Mouse (Mus musculus): ENCODE measurements around the gene Grap2. TPM values are rescaled to one million over a fixed set of nuclear protein-coding genes. Genes with fewer than 3 reads are reported as not detected.
A peak's percentile ranks its signal among the peaks of the same experiment; 100 is the strongest.

Gene Grap2
- polyA plus RNA-seq, 1 experiment from 2014 or later, result 0.86 TPM

DNA sequence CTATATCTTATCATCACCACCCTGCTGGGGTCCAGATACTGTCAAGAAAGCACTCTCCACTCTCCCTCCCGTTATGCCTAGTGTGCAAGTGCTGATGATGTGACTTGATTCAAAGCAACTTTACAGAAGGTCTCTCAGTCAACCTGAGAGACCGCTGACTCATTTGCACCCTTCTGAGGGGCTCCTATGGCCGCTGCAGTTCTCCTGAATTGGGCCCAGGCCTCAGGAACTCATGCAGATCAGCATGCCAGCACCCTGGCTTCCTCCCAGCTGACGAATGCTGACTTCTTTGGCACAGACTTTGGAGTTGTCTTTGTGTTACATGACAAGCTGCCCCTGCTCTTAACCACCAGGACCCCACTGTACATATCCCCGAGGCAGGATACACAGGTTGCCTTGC lies 21.5 kb downstream of the Grap2 start:
- Histone ChIP-seq H3K9ac (ENCODE audit: low read depth, low read length) (no peak overlapping the region), H3K4me1 (ENCODE audit: control insufficient read depth, insufficient read depth, low read length) (peaks cover 2% of the 10 kb centered on the region; the same call in 1 of the 2 replicates), H3K27me3 (replicated peaks; ENCODE audit: control insufficient read depth, insufficient read depth, low read length) (no peaks in the 10 kb centered on the region), H3K9me3 (ENCODE audit: control insufficient read depth, low read length) (no peaks in the 10 kb centered on the region), H3K27ac (ENCODE audit: low read length) (no peak overlapping the region), H3K4me2 (ENCODE audit: low read depth, low read length) (no peak overlapping the region), H3K36me3 (ENCODE audit: control insufficient read depth, insufficient read depth, low read length) (no peaks in the 10 kb centered on the region), H3K4me3 (ENCODE audit: low read length) (no peak overlapping the region)
- 70% methylated on average over 5 of the region's 5 CpGs for whole genome bisulfite sequencing
- ATAC-seq, result no peak

DNA sequence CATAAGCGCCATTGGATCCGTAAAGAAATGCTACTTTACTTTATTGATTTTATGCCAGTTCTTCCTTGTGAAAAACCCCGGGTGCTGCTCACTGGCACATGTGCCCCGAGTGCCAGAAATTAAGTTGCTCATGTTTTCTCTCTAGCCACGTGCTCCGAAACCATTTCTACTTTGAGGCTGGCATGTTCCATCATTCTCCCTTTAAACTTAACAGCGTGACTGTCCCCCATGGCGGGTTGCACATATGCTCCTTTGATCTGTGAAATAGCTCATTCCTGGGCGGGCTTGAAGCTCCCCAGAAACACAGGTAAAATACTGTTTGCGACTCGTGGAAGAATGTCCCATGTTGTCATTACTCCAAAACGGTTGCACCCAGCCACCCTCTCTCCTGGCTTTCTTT lies 26.4 kb downstream of the Grap2 start:
- H3K27ac ChIP-seq (ENCODE audit: low read length), result no peak overlapping the region
- H3K4me3 ChIP-seq (ENCODE audit: low read length), result no peak overlapping the region
- H3K4me2 ChIP-seq (ENCODE audit: low read depth, low read length), result 0 out of 2 replicates have a peak overlapping the region, but pooled peaks have one; percentile 36
- no peaks in the 10 kb centered on the region for H3K36me3 ChIP-seq (ENCODE audit: control insufficient read depth, insufficient read depth, low read length)
- no peaks in the 10 kb centered on the region for H3K27me3 ChIP-seq (replicated peaks; ENCODE audit: control insufficient read depth, insufficient read depth, low read length)
- no peak overlapping the region for H3K9ac ChIP-seq (ENCODE audit: low read depth, low read length)
- no peak for ATAC-seq
- H3K4me1 ChIP-seq (ENCODE audit: control insufficient read depth, insufficient read depth, low read length), result peaks cover 7% of the 10 kb centered on the region; the same call in 1 of the 2 replicates
- no peaks in the 10 kb centered on the region for H3K9me3 ChIP-seq (ENCODE audit: control insufficient read depth, low read length)
- 65% methylated on average over 12 of the region's 12 CpGs for WGBS

DNA sequence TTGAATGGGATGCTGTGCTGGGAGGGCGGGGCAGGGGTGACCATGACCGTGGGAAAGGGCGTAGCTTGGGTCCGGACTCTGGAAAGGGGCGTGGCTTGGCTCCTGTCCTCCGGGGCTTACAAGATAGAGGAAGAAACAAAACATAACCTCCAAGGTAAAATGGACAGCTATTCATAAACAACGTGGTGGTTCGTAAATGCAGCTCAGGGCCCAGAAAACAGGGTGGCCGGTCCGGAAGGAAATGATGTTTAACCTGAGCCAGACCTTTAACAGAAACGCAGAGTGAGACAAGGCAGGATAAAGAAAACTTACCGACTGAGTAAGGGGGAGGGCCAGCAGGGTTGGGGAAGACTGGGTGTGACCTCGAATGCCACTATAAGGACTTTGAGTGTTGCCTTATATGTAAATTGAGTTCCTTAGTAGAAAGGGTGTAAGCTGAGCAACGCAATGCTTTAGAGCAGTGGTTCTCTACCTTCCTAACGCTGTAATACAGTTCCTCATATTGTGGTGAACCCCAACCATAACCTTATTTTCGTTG lies 26.9 kb downstream of the Grap2 start:
- 28% methylated on average over 16 of the region's 16 CpGs for WGBS

DNA sequence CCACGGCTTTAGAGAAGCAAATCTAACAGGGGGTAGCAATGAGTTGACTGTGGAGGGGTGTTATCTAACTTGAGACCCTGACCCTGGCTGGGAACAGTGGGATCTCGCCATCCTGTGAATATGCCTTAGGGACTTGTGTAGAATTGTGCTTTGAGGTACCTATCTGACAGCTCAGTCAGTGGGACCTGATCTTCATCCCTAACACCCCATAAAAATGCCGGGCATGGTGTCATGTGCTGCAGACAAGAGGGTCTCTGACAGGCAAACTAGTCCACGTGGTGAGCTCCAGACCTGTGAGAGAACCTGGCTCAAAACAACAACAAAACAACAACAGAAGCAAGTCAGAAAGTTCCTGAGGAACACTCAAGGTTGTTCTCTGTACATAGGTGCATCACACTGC lies 27.4 kb downstream of the Grap2 start:
- no peak overlapping the region for H3K9ac ChIP-seq (ENCODE audit: low read depth, low read length)
- no peaks in the 10 kb centered on the region for H3K27me3 ChIP-seq (replicated peaks; ENCODE audit: control insufficient read depth, insufficient read depth, low read length)
- no peak overlapping the region for H3K27ac ChIP-seq (ENCODE audit: low read length)
- WGBS, result 74% methylated on average over 4 of the region's 4 CpGs
- H3K36me3 ChIP-seq (ENCODE audit: control insufficient read depth, insufficient read depth, low read length), result no peaks in the 10 kb centered on the region
- H3K4me2 ChIP-seq (ENCODE audit: low read depth, low read length), result no peak overlapping the region
- H3K9me3 ChIP-seq (ENCODE audit: control insufficient read depth, low read length), result no peaks in the 10 kb centered on the region
- H3K4me3 ChIP-seq (ENCODE audit: low read length), result no peak overlapping the region
- no peak for ATAC-seq
- H3K4me1 ChIP-seq (ENCODE audit: control insufficient read depth, insufficient read depth, low read length), result peaks cover 7% of the 10 kb centered on the region; the same call in 1 of the 2 replicates

More for the DNA sequence above, 26.9 kb downstream of the Grap2 start:
- Histone ChIP-seq H3K4me3 (ENCODE audit: low read length) (peak overlapping the region; percentile 16; the same call in 1 of the 2 replicates), H3K27me3 (replicated peaks; ENCODE audit: control insufficient read depth, insufficient read depth, low read length) (no peaks in the 10 kb centered on the region), H3K4me1 (ENCODE audit: control insufficient read depth, insufficient read depth, low read length) (peaks cover 7% of the 10 kb centered on the region; the same call in 1 of the 2 replicates), H3K9ac (ENCODE audit: low read depth, low read length) (no peak overlapping the region), H3K9me3 (ENCODE audit: control insufficient read depth, low read length) (no peaks in the 10 kb centered on the region), H3K4me2 (ENCODE audit: low read depth, low read length) (peak overlapping the region; percentile 36), H3K27ac (ENCODE audit: low read length) (no peak overlapping the region), H3K36me3 (ENCODE audit: control insufficient read depth, insufficient read depth, low read length) (no peaks in the 10 kb centered on the region)
- ATAC-seq, result peak; percentile 78

DNA sequence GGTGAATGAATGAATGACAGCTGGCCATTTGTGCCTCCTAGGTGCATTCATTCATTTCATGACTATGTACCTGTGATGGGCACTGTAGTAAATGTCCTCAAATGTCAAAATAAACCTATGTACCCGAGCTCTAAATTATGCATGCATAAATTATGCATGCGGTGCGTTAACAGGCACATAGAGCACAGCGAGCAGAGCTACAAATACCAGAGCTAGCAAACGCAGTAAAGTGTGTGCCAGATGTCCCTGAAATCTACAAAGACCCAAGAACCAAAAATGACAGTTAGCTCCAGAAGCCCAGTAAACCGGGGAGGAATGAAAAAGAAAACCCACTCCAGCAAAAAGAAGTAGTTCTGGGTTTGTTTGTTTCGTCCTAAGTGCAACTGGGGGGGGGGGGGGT lies 29.1 kb downstream of the Grap2 start:
- peaks cover 7% of the 10 kb centered on the region; the same call in 1 of the 2 replicates for H3K4me1 ChIP-seq (ENCODE audit: control insufficient read depth, insufficient read depth, low read length)
- H3K9me3 ChIP-seq (ENCODE audit: control insufficient read depth, low read length), result no peaks in the 10 kb centered on the region
- no peaks in the 10 kb centered on the region for H3K36me3 ChIP-seq (ENCODE audit: control insufficient read depth, insufficient read depth, low read length)
- H3K9ac ChIP-seq (ENCODE audit: low read depth, low read length), result no peak overlapping the region
- no peak for ATAC-seq
- WGBS, result 57% methylated on average over 7 of the region's 7 CpGs
- H3K27ac ChIP-seq (ENCODE audit: low read length), result no peak overlapping the region
- no peak overlapping the region for H3K4me2 ChIP-seq (ENCODE audit: low read depth, low read length)
- H3K4me3 ChIP-seq (ENCODE audit: low read length), result no peak overlapping the region
- no peaks in the 10 kb centered on the region for H3K27me3 ChIP-seq (replicated peaks; ENCODE audit: control insufficient read depth, insufficient read depth, low read length)

DNA sequence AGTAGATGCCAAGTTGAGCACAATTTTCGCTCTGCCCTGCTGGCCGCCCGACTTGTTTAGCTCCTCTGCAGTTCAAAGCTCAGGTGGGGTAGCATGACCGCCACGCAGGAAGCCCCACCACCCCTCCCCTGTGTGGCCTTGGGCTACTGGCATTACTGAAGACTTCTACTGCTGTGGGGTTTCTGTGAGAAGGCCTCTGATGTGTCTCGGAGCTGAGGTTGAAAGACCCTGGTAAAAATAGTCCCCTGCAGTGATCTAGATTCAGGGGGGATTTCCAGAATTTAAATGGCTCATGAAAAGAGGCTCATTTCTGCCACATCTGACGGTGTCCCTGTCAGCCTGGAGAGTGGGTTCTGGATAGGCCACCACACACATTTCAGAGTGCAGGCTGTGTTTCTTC lies 30.1 kb downstream of the Grap2 start:
- no peak for ATAC-seq
- H3K9me3 ChIP-seq (ENCODE audit: control insufficient read depth, low read length), result no peaks in the 10 kb centered on the region

DNA sequence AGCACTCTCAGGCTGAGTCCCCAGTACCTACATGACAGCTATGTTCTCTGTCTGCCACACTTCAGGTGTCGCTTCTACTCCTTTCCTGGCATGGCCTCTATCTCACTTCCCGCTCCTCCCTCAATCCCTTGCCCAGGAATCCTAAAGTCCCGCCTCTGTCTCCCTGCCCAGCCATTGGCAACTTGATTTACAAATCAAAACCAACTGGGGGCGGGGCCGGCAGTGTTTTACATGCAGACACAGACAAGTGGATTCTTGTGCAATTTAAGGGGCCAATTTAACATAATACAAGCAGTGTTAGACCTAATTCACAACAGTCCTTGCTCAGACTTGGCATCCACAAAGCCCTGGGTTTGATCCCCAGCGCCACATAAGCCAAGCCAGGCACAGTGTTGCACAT lies 31.6 kb downstream of the Grap2 start:
- Histone ChIP-seq H3K27me3 (replicated peaks; ENCODE audit: control insufficient read depth, insufficient read depth, low read length) (no peaks in the 10 kb centered on the region), H3K36me3 (ENCODE audit: control insufficient read depth, insufficient read depth, low read length) (no peaks in the 10 kb centered on the region), H3K9me3 (ENCODE audit: control insufficient read depth, low read length) (no peaks in the 10 kb centered on the region), H3K4me2 (ENCODE audit: low read depth, low read length) (no peak overlapping the region), H3K9ac (ENCODE audit: low read depth, low read length) (no peak overlapping the region), H3K27ac (ENCODE audit: low read length) (no peak overlapping the region), H3K4me3 (ENCODE audit: low read length) (no peak overlapping the region), H3K4me1 (ENCODE audit: control insufficient read depth, insufficient read depth, low read length) (peaks cover 3% of the 10 kb centered on the region; the same call in 1 of the 2 replicates)
- 82% methylated on average over 6 of the region's 6 CpGs for WGBS
- ATAC-seq, result no peak

More for the DNA sequence above, 30.1 kb downstream of the Grap2 start:
- peaks cover 7% of the 10 kb centered on the region; the same call in 1 of the 2 replicates for H3K4me1 ChIP-seq (ENCODE audit: control insufficient read depth, insufficient read depth, low read length)
- no peaks in the 10 kb centered on the region for H3K27me3 ChIP-seq (replicated peaks; ENCODE audit: control insufficient read depth, insufficient read depth, low read length)
- H3K4me2 ChIP-seq (ENCODE audit: low read depth, low read length), result no peak overlapping the region
- no peak overlapping the region for H3K9ac ChIP-seq (ENCODE audit: low read depth, low read length)
- no peaks in the 10 kb centered on the region for H3K36me3 ChIP-seq (ENCODE audit: control insufficient read depth, insufficient read depth, low read length)
- no peak overlapping the region for H3K4me3 ChIP-seq (ENCODE audit: low read length)
- WGBS, result 64% methylated on average over 7 of the region's 7 CpGs
- no peak overlapping the region for H3K27ac ChIP-seq (ENCODE audit: low read length)

DNA sequence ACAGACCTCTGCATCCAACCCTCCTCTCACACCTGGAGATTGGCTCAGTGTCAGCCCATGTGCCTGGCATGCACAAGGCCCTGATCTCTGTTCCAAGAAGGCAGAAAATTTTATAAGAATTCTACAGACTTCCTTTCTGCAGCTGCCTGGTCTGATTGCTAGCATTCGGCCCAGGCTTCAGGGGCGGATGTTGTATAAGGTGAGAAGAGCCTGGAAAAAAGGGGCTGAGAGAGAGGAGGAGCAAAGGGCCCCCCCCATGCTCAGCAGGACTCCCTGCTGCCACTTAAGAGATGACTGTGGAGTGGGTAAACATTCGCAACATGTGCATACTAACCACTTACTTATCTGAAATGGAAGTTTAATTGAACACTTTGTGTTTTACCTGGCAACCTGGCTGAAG lies 35.6 kb downstream of the Grap2 start:
- no peaks in the 10 kb centered on the region for H3K36me3 ChIP-seq (ENCODE audit: control insufficient read depth, insufficient read depth, low read length)
- no peak overlapping the region for H3K9ac ChIP-seq (ENCODE audit: low read depth, low read length)
- WGBS, result 75% methylated on average over 3 of the region's 3 CpGs
- ATAC-seq, result no peak
- H3K4me3 ChIP-seq (ENCODE audit: low read length), result no peak overlapping the region
- H3K27me3 ChIP-seq (replicated peaks; ENCODE audit: control insufficient read depth, insufficient read depth, low read length), result no peaks in the 10 kb centered on the region
- no peak overlapping the region for H3K27ac ChIP-seq (ENCODE audit: low read length)
- no peaks in the 10 kb centered on the region for H3K9me3 ChIP-seq (ENCODE audit: control insufficient read depth, low read length)
- H3K4me1 ChIP-seq (ENCODE audit: control insufficient read depth, insufficient read depth, low read length), result no peaks in the 10 kb centered on the region
- H3K4me2 ChIP-seq (ENCODE audit: low read depth, low read length), result no peak overlapping the region

DNA sequence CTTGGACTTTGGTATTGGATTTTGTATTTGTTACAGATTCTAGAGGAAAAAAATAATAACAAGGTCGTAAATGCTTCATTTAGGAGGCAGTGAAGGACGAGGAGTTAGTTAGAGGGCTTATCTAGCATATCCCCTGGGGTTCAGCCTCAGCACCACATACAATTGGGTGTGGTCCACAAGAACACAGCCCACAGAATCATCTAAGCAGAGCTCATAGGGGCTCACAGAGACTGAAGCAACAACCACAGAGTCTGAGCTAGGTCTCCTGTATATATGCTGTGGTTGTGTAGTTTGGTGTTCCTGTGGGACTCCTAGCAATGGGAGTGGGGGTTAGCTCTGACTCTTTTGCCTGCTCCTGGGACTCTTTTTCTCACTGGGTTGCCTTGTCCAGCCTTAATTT lies 37.9 kb downstream of the Grap2 start:
- H3K27ac ChIP-seq (ENCODE audit: low read length), result no peak overlapping the region
- H3K4me1 ChIP-seq (ENCODE audit: control insufficient read depth, insufficient read depth, low read length), result no peaks in the 10 kb centered on the region
- ATAC-seq, result no peak
- no peaks in the 10 kb centered on the region for H3K36me3 ChIP-seq (ENCODE audit: control insufficient read depth, insufficient read depth, low read length)
- no peak overlapping the region for H3K9ac ChIP-seq (ENCODE audit: low read depth, low read length)
- WGBS, result 67% methylated on average over 2 of the region's 2 CpGs
- no peaks in the 10 kb centered on the region for H3K9me3 ChIP-seq (ENCODE audit: control insufficient read depth, low read length)
- no peak overlapping the region for H3K4me2 ChIP-seq (ENCODE audit: low read depth, low read length)
- H3K4me3 ChIP-seq (ENCODE audit: low read length), result no peak overlapping the region
- H3K27me3 ChIP-seq (replicated peaks; ENCODE audit: control insufficient read depth, insufficient read depth, low read length), result no peaks in the 10 kb centered on the region

DNA sequence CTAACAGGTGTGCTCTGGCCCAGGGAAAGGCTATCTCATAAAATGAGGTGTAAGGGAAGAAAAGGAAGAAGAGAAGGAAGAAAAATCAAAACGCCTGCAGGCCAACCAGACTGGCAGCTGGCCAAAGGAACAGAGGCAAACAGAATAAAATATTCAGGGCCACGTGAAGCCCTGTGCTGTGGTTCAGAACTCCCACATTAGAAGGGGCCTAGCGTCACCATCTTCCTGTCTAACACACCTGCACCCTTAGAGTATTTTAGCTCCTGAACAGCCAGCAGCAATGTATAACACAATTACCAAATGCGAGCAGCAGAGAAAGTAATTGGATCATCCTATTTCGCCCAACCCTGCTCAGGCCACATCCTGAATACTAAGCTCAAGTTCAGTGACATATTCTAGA lies 39.1 kb downstream of the Grap2 start:
- H3K9ac ChIP-seq (ENCODE audit: low read depth, low read length), result no peak overlapping the region
- no peaks in the 10 kb centered on the region for H3K27me3 ChIP-seq (replicated peaks; ENCODE audit: control insufficient read depth, insufficient read depth, low read length)
- 70% methylated on average over 5 of the region's 5 CpGs for WGBS
- no peak overlapping the region for H3K4me2 ChIP-seq (ENCODE audit: low read depth, low read length)
- no peak overlapping the region for H3K27ac ChIP-seq (ENCODE audit: low read length)
- no peak for ATAC-seq
- H3K4me3 ChIP-seq (ENCODE audit: low read length), result no peak overlapping the region
- no peaks in the 10 kb centered on the region for H3K9me3 ChIP-seq (ENCODE audit: control insufficient read depth, low read length)
- H3K36me3 ChIP-seq (ENCODE audit: control insufficient read depth, insufficient read depth, low read length), result no peaks in the 10 kb centered on the region
- H3K4me1 ChIP-seq (ENCODE audit: control insufficient read depth, insufficient read depth, low read length), result peaks cover 4% of the 10 kb centered on the region; the same call in 1 of the 2 replicates

Data from intestine, embryonic 16.5 days (tissue).